Mouse (Mus musculus): ENCODE measurements around the gene Ldlr.
"Not testable (repeated sequence)": the region's sequence is repeated elsewhere in the genome, so short reads cannot be mapped to it uniquely, and the experiment has no call there.

DNA sequence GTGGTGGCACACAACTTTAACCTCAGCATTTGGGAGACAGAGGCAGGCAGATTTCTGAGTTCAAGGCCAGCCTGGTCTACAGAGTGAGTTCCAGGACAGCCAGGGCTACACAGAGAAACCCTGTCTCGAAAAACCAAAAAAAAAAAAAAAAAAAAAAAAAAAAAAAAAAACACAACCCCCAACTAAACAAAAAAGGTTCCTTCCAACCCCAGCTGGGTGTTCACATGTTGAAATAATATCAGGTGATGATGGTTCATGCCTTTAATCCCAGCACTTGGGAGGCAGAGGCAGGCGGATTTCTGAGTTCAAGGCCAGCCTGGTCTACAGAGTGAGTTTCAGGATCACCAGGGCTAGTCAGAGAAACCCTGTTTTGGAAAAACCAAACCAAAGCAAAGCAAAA is 63.0 kb downstream of the Ldlr start:
- not testable (repeated sequence) for TF ChIP-seq POLR2A (IDR thresholded peaks at IDR 0.05; ENCODE audit: borderline replicate concordance, insufficient read depth, low read length); CTCF (IDR thresholded peaks at IDR 0.05; ENCODE audit: borderline replicate concordance, insufficient read depth, low read depth, low read length)
